Mouse (Mus musculus): ENCODE results near the gene Rela. TPM values are rescaled to one million over a fixed set of nuclear protein-coding genes. Genes with fewer than 3 reads are reported as not detected.

Rela gene
- polyA plus RNA-seq, 1 experiment from 2014 or later, result 35.2 TPM

DNA sequence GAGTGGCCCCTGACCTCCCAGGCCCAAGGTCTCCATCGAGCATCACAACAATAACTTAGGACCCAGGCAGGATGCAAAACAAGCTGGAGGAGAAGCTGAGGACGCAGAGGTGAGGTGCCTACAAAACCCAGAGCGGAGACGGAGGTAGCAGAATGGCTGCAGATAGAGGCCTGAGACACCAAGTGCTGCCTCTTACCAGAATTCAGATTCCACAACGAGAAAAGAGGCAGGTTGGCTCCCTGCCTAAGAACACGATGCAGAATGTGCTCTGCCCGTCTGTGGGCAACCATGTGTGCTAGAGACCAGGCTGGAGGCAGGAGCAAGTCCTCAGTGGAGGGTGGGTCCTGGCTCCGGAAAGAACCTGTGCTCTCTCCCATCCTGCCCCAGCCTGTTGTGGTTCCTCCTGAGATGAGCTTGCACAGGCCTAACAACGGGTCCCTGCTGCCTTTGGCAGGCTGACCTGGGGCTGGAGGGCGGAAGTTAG is 55.7 kb downstream of the Rela start:
- Histone ChIP-seq H3K36me3 (peaks cover 69% of the 10 kb centered on the region), H3K9me3 (no peaks in the 10 kb centered on the region), H3K27me3 (peaks cover 12% of the 10 kb centered on the region), H3K9ac (peak overlapping the region; percentile 93), H3K27ac (peak overlapping the region; percentile 76), H3K4me2 (peak overlapping the region; percentile 100), H3K4me1 (replicated peaks) (peaks cover 53% of the 10 kb centered on the region), H3K4me3 (0 out of 2 replicates have a peak overlapping the region, but pooled peaks have one; percentile 4)
- WGBS, result 86% methylated on average over 10 of the region's 10 CpGs
- ATAC-seq (ENCODE audit: low FRiP score), result no peak

DNA sequence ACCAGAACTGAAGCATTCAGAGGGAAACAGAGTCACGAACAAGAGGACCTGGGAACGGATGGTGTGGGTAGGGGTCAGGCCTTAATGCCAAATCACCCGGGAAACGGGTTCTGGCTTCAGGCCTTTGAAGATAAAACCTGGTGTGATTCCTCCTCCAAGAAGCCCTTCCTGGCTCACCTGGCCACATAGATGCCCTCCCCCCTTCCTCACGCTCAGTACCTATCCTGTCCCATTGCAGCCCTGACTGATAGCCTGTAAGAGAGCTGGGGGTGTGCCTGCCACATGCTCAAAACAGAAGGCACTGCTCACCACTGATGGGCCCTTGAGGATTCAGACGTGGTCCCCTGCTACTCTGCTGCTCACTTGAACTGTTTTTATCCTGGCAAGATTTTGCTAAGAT is 56.5 kb downstream of the Rela start:
- Histone ChIP-seq H3K27me3 (peaks cover 12% of the 10 kb centered on the region), H3K9ac (0 out of 2 replicates have a peak overlapping the region, but pooled peaks have one; percentile 93), H3K4me3 (0 out of 2 replicates have a peak overlapping the region, but pooled peaks have one; percentile 4), H3K27ac (no peak overlapping the region), H3K9me3 (no peaks in the 10 kb centered on the region), H3K36me3 (peaks cover 77% of the 10 kb centered on the region), H3K4me1 (replicated peaks) (peaks cover 52% of the 10 kb centered on the region), H3K4me2 (0 out of 2 replicates have a peak overlapping the region, but pooled peaks have one; percentile 100)
- WGBS, result 87% methylated on average over 6 of the region's 6 CpGs
- no peak for ATAC-seq (ENCODE audit: low FRiP score)

DNA sequence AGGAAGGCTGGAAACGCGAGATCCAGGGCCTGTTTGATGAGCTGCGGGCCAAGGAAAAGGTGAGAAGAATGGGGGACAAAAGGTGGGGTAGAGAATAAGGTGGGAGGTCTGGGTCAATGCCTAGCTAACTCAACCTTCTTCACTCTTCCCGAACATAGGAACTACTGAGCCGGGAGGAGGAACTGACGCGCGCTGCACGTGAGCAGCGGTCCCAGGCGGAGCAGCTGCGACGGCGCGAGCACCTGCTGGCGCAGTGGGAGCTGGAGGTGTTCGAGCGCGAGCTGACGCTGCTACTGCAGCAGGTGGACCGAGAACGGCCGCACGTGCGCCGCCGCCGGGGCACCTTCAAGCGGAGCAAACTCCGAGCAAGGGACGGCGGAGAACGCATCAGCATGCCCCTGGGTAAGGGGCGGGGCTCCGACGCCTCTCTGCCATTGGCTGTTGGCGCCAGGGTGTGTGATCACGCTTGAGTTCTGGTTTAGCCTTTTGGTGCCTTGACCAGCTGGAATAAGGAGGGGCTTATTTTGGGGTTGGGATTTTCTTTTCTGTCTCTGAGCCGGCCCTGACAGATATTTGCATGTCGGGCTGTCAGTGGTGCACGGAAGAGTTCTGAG is 58.7 kb downstream of the Rela start:
- ATAC-seq (ENCODE audit: low FRiP score), result no peak
- peak overlapping the region; percentile 60 for H3K9ac ChIP-seq

More for the DNA sequence above, 58.7 kb downstream of the Rela start:
- H3K36me3 ChIP-seq, result peaks cover 92% of the 10 kb centered on the region
- no peaks in the 10 kb centered on the region for H3K9me3 ChIP-seq
- WGBS, result 10% methylated on average over 41 of the region's 41 CpGs
- H3K4me1 ChIP-seq (replicated peaks), result peaks cover 34% of the 10 kb centered on the region
- no peak overlapping the region; the same call in 1 of the 2 replicates for H3K27ac ChIP-seq
- H3K4me3 ChIP-seq, result peak overlapping the region; percentile 37
- H3K4me2 ChIP-seq, result peak overlapping the region; percentile 54
- peaks cover 12% of the 10 kb centered on the region for H3K27me3 ChIP-seq

Small RNA genes lying within 50 kb of the gene (microRNA-seq; reads per million reads assigned to microRNA genes)
- gene Mir6987, result 1.4 reads per million

Other genes starting within 250 kb of the Rela start
- 72.1 and 73.0 TPM in 2 replicates for gene Sart1, start 248.8 kb upstream of the Rela start, polyA plus RNA-seq (2015; fragmentation: Nextera tagmentation; extraction: Ambion mirVana)
- 0.18 TPM in 1 of 2 replicates, not detected in the other for gene Tsga10ip, start 235.0 kb upstream of the Rela start, polyA plus RNA-seq (2015; fragmentation: Nextera tagmentation; extraction: Ambion mirVana)
- gene Drap1, start 212.5 kb upstream of the Rela start, polyA plus RNA-seq (2015; fragmentation: Nextera tagmentation; extraction: Ambion mirVana), result 322 and 323 TPM in 2 replicates
- gene AI837181, start 212.3 kb upstream of the Rela start, polyA plus RNA-seq (2015; fragmentation: Nextera tagmentation; extraction: Ambion mirVana), result 68.5 and 69.7 TPM in 2 replicates
- 0.48 TPM in 1 of 2 replicates, not detected in the other for gene Fosl1, start 189.9 kb upstream of the Rela start, polyA plus RNA-seq (2015; fragmentation: Nextera tagmentation; extraction: Ambion mirVana)
- gene Ccdc85b, start 179.6 kb upstream of the Rela start, polyA plus RNA-seq (2015; fragmentation: Nextera tagmentation; extraction: Ambion mirVana), result 9.6 and 10.2 TPM in 2 replicates
- 169 and 179 TPM in 2 replicates for gene Fibp, start 176.9 kb upstream of the Rela start, polyA plus RNA-seq (2015; fragmentation: Nextera tagmentation; extraction: Ambion mirVana)
- 5.0 and 5.8 TPM in 2 replicates for gene Ctsw, start 169.0 kb upstream of the Rela start, polyA plus RNA-seq (2015; fragmentation: Nextera tagmentation; extraction: Ambion mirVana)
- 45.6 and 48.7 TPM in 2 replicates for gene Efemp2, start 163.5 kb upstream of the Rela start, polyA plus RNA-seq (2015; fragmentation: Nextera tagmentation; extraction: Ambion mirVana)
- gene Mus81, start 149.1 kb upstream of the Rela start, polyA plus RNA-seq (2015; fragmentation: Nextera tagmentation; extraction: Ambion mirVana), result 42.6 and 49.7 TPM in 2 replicates
- gene Cfl1, start 147.0 kb upstream of the Rela start, polyA plus RNA-seq (2015; fragmentation: Nextera tagmentation; extraction: Ambion mirVana), result 3,676 and 3,692 TPM in 2 replicates
- 0.58 TPM in 1 of 2 replicates, not detected in the other for gene 1700020D05Rik, start 133.7 kb upstream of the Rela start, polyA plus RNA-seq (2015; fragmentation: Nextera tagmentation; extraction: Ambion mirVana)
- gene Snx32, start 126.9 kb upstream of the Rela start, polyA plus RNA-seq (2015; fragmentation: Nextera tagmentation; extraction: Ambion mirVana), result 80.3 and 81.1 TPM in 2 replicates
- 0.21 TPM in 1 of 2 replicates, not detected in the other for gene Ovol1, start 76.8 kb upstream of the Rela start, polyA plus RNA-seq (2015; fragmentation: Nextera tagmentation; extraction: Ambion mirVana)
- gene Ap5b1, start 69.5 kb upstream of the Rela start, polyA plus RNA-seq (2015; fragmentation: Nextera tagmentation; extraction: Ambion mirVana), result 2.2 and 2.9 TPM in 2 replicates
- 71.2 and 80.6 TPM in 2 replicates for gene Rnaseh2c, start 35.6 kb upstream of the Rela start, polyA plus RNA-seq (2015; fragmentation: Nextera tagmentation; extraction: Ambion mirVana)
- gene Kat5, start 27.2 kb upstream of the Rela start, polyA plus RNA-seq (2015; fragmentation: Nextera tagmentation; extraction: Ambion mirVana), result 77.2 and 79.7 TPM in 2 replicates
- gene Sipa1, start 26.2 kb downstream of the Rela start, polyA plus RNA-seq (2015; fragmentation: Nextera tagmentation; extraction: Ambion mirVana), result 15.0 and 15.4 TPM in 2 replicates
- gene Map3k11, start 51.3 kb downstream of the Rela start, polyA plus RNA-seq (2015; fragmentation: Nextera tagmentation; extraction: Ambion mirVana), result 11.6 and 14.4 TPM in 2 replicates
- gene Pcnx3, start 51.4 kb downstream of the Rela start, polyA plus RNA-seq (2015; fragmentation: Nextera tagmentation; extraction: Ambion mirVana), result 21.3 and 24.4 TPM in 2 replicates
- 0.44 and 0.63 TPM in 2 replicates for gene Kcnk7, start 66.9 kb downstream of the Rela start, polyA plus RNA-seq (2015; fragmentation: Nextera tagmentation; extraction: Ambion mirVana)
- gene Ehbp1l1, start 88.8 kb downstream of the Rela start, polyA plus RNA-seq (2015; fragmentation: Nextera tagmentation; extraction: Ambion mirVana), result 6.7 and 10.1 TPM in 2 replicates
- gene Fam89b, start 92.2 kb downstream of the Rela start, polyA plus RNA-seq (2015; fragmentation: Nextera tagmentation; extraction: Ambion mirVana), result 184 and 187 TPM in 2 replicates
- 10.6 and 11.2 TPM in 2 replicates for gene Ltbp3, start 103.4 kb downstream of the Rela start, polyA plus RNA-seq (2015; fragmentation: Nextera tagmentation; extraction: Ambion mirVana)
- gene Scyl1, start 133.9 kb downstream of the Rela start, polyA plus RNA-seq (2015; fragmentation: Nextera tagmentation; extraction: Ambion mirVana), result 67.6 and 72.4 TPM in 2 replicates
- gene Frmd8, start 237.8 kb downstream of the Rela start, polyA plus RNA-seq (2015; fragmentation: Nextera tagmentation; extraction: Ambion mirVana), result 17.5 and 19.3 TPM in 2 replicates
- 2.6 and 2.8 TPM in 2 replicates for gene Slc25a45, start 240.3 kb downstream of the Rela start, polyA plus RNA-seq (2015; fragmentation: Nextera tagmentation; extraction: Ambion mirVana)